Mouse (Mus musculus) 3134 (cell line): ENCODE results near the gene Ptpn1.

Source experiments
- DNase-seq: peaks from one replicate; pipeline ENCODE4 v3.0.0-alpha.2; 2011; ENCODE audit warnings: low spot score; ENCODE audit not compliant: insufficient read length; ENCODE audit errors: extremely low read depth

The Ptpn1 gene

GRCm38 (mm10) chr2:168004369-168004768, 72.5 kb downstream of the Ptpn1 start:
- DNase-seq: no peak

- no peak for DNase-seq
These were observed 73.1 kb downstream of the Ptpn1 start for GRCm38 (mm10) chr2:168005005-168005404.

- peak; percentile 77 for DNase-seq
These were observed 73.8 kb downstream of the Ptpn1 start for GRCm38 (mm10) chr2:168005616-168006015.

GRCm38 (mm10) chr2:168006489-168006888, 74.6 kb downstream of the Ptpn1 start:
- no peak for DNase-seq

DNA sequence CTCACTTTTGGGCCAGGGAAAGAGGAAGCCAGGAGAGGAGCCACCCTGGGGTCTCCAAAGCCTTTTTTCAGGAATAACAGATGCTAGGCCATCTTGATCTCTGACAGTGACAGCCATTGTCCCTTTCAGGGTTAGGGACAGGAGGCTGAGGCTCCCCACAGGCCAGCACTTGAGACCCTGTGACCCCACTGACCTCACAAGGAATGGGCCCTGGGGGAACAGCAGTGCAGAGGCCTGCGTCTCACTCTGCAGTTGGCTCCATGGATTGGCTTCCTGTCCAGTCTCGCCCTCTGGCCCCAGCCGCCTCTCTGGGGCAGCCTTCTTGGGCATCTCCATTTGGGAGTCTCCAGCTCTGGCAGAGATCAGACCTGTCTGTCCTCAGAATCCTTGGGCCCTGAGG, 76.3 kb downstream of the Ptpn1 start:
- no peak for DNase-seq

- peak; percentile 77 for DNase-seq
These were observed 78.2 kb downstream of the Ptpn1 start, which contains the start of gene Ripor3 for GRCm38 (mm10) chr2:168009936-168010668. Gene Ripor3 (minus strand): TSS chr2:168010618.

- DNase-seq: peak; percentile 50
These were observed 79.0 kb downstream of the Ptpn1 start for GRCm38 (mm10) chr2:168010893-168011292.

DNA sequence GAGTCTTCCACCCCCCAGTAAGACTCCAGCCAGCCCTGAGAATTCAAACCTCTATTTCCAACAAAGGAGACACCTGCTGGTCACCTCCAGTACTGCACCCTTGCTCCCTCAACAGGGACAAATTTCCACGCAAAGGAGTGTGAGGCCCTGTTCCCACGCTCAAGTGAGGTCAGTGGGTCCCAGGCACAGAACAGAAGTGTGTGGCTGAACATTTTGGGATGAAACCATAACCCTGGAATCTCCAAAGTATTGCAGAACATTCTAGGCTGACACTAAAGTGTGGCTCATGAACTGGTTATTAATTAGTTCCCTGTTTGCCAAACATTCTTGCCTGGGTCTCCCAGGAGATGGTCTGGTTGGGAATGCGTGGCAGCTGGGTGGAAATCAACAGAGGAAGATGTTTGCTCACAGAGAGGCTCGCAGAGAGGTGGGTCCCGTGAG, 85.1 kb downstream of the Ptpn1 start:
- no peak for DNase-seq

DNA sequence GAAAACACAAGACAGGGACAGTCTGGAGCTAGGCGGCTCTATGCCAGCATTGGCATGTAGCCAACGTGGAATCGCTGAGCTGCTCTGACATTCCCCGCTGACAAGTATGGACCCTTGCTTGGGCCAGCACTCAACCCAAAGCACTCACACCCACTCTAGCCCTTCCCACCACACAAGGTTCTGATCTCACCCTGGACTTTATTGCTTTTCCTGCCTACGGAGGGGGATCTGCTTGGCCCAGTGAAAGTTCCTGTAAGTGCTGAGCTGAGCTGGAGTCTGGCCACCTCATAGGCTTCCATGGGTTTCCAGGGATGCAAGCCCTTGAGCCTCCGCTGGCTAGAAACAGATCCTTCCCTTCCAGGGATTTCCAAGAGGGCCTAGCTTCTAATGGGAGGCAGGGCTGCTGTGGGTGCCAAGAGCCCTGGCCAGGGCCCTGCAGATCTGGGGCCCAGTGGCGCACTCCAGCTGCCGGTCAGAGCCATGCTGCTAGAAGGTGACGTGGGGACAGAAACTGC, 87.4 kb downstream of the Ptpn1 start:
- DNase-seq: no peak

GRCm38 (mm10) chr2:168023763-168024402, 92.0 kb downstream of the Ptpn1 start:
- no peak for DNase-seq

- no peak for DNase-seq
These were observed 93.3 kb downstream of the Ptpn1 start for GRCm38 (mm10) chr2:168025174-168025573.

DNA sequence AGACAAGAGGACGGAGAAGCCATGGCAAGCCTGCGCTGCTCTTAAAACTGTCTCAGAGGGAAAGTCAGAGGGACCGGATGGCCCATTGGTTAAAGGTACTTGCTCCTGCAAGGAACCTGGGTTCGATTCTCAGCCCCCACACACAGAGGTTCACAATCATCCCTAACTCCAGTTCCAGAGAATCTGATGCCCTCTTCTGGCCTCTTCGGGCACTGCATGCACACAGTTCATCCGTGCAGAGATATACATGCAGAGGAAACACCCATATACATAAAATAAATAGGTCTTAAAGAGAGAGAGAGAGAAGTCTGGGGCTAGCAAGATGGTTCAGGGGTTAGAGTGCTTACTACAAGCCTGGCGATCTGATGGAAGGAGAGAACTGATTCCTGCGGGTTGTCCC, 94.0 kb downstream of the Ptpn1 start:
- DNase-seq: no peak

DNA sequence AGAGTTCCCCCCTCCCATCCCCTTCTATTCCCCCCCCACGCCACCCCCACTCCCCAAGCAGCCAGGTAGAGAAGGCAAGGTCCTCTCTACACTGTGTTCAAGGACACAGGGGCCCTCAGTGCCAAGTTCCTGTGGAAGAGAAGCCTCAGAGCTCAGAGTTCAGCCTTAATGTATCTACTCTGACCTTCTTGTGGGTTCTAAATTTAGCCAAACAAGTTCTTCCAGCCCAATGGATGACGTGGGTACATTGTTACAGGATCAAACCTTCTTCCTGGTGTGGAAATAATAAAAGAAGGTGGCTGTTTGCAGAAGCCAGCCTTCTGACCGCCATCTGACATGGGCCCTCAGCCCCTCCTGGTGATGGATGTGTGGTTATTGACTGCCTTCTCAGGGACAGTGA, 94.6 kb downstream of the Ptpn1 start:
- no peak for DNase-seq

- DNase-seq: no peak
These were observed 96.5 kb downstream of the Ptpn1 start for GRCm38 (mm10) chr2:168028376-168028775.
